Mouse (Mus musculus): ENCODE data around the gene Rsu1.

GRCm38 (mm10) chr2:13188831-13189495 lies 82.3 kb downstream of the Rsu1 start:
- no peak for TF ChIP-seq POLR2A (IDR thresholded peaks at IDR 0.05; ENCODE audit: insufficient read length, low read depth)
- TF ChIP-seq POLR2AphosphoS2 (IDR thresholded peaks at IDR 0.05; ENCODE audit: insufficient read length, low read depth) = no peak
- no peak for TF ChIP-seq USF1 (IDR thresholded peaks at IDR 0.05; ENCODE audit: low read depth)
- no peak for TF ChIP-seq REST (IDR thresholded peaks at IDR 0.05; ENCODE audit: insufficient read depth, insufficient read length)
- TF ChIP-seq MAX (IDR thresholded peaks at IDR 0.05; ENCODE audit: low read depth) = no peak
- TF ChIP-seq TCF12 (IDR thresholded peaks at IDR 0.05; ENCODE audit: insufficient read depth, poor library complexity, severe bottlenecking) = no peak

Measured in myocyte (in vitro differentiated cells).